Mouse (Mus musculus): ENCODE measurements around the gene Evi2a.

Gene Evi2a

DNA sequence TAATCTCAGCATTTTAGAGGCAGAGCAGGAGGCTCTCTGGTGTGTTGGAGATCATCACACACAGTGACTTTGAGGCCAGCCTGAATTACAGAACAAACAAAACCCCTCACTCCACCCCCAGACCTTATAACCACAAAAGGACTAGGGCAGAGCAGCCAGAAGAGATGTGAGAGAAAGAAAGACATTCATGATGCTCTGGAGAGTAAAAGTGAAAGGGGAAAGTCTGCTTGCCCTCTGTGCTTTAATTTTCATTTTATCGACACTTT, 6.2 kb downstream of the Evi2a start:
- DNase-seq (ENCODE audit: low spot score) = no peak

DNA sequence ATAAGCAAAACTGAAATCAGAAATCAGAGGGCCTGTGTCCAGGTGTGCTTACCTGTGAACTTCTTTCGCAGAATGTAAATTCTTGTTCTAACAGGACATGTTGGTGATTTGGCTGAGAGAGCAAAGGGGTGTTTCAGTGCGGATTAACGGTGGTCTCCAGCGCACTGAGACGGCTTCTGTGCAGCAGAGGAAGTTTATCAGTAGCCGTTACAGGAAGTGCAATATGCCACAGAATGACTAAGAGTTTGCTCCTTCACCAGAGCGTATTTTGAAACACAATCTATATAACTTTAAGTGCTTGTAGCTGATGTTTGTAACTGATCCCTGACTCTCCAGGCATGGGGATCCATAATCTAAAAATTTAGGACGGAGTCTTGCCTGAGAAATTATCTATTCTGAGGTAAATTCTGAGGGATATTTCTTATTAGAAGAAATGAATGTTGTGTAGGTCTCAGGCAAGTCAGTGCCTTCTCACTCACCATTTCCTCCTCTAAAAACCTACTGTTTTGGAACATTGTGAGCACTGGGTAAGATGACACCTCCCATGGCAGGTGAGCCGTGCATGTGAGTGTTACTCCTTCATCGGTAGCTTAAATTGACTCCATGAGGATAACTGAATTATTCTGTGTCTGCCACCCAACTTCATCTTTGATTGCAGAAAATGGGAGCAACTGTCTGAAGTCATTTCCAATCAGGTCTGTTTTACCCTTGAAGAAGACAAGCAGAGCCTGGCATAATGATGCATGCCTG, 6.7 kb downstream of the Evi2a start, which contains the start of gene Evi2b:
TSS of gene Evi2b (minus strand) at position 203 of the 750 bp plus-strand sequence.
- DNase-seq (ENCODE audit: low spot score) = no peak

DNA sequence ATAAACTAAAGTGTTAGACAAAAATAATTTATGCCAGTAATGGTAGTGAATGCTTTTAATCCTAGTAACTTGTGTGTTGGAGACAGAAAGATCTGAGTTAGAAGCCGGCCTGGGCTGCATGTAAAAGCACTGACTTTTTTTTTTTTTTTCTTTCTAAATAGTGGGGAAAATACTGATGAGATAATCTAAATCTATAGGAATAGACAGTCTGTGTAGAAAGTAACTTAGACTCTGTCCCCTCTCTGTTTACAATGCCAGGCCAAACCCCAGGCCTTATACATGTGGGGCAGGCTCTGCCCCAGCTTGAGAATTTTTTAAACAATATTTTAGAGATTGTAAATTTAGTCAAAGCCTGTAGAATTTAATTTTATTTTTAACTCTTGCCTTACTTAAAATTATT, 7.5 kb downstream of the Evi2a start:
- no peak for DNase-seq (ENCODE audit: low spot score)

DNA sequence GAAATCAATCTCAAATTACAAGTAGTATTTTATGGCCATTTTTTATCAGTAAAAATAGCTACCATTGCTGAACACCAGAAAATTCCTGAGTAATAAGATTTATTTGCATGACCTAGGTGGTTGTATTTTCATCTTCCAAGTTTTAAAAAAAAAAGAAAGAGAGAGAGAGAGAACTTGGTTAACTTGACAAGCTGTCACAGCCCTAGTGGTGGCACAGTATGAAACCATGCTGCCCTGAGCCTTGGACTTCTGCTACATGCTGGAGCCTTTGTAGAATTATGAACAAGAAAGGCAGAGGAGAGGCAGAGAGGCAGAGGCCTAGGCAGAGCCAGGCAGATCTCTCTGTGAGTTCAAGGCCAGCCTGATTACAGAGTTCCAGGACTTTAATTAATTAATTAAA, 8.5 kb downstream of the Evi2a start:
- no peak for DNase-seq (ENCODE audit: low spot score)

DNA sequence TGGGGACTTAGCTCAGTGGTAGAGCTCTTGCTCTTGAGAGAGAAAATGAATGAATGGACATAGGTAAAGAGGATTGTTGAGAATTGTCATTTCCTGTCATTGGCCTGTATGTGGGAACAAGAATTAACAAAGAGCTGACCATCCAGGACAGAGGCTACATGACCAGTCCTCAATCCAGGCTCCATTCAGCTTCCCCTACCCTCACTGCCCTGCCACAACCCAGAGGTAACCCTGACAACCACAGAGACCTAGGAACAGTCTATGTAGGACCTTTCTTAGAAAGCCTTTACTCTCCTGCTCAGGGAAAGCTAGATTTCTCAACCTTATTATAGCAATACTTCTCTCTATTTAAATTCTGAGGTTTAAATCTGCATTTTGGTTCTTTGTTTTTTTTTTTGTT, 9.6 kb downstream of the Evi2a start:
- no peak for DNase-seq (ENCODE audit: low spot score)

DNA sequence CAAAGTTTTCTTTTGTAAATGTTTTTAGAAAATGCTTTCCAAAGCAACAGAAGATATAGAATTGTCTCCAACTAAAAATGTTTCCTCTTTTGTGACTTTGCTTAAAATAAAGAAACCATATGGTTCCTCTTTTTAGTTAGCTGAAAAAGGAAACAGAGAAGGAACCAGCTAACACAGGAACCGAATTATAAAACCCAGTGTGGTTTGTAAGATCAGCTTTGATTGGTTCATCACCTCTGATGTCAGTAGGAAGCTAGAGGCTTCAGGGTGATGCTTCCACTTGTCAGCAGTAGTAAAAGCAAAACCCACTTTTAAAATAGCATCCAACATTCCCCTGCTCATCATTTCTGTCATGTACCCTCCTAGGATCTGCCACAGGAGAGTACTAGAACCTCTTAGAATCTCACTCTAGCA, 10.5 kb downstream of the Evi2a start:
- DNase-seq (ENCODE audit: low spot score) = peak; percentile 73

DNA sequence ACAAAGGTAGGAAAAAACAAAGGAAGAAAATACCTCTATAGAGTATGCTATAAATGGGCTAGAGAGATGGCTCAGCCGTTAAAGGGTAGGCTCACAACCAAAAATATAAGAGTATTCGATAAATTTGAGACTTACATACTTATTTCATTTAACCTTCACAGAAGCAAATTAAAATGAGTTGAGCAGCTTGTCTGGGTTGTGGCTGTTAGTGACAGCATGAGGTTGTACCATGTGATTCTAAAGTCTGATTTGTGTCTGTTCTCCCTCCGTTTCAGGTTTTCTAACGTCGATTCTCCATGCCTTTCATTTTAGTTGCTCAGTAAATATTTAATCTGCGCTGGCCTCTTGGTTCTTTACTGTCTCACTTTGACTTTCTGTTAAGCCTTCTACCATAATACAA, 11.1 kb downstream of the Evi2a start:
- no peak for DNase-seq (ENCODE audit: low spot score)

DNA sequence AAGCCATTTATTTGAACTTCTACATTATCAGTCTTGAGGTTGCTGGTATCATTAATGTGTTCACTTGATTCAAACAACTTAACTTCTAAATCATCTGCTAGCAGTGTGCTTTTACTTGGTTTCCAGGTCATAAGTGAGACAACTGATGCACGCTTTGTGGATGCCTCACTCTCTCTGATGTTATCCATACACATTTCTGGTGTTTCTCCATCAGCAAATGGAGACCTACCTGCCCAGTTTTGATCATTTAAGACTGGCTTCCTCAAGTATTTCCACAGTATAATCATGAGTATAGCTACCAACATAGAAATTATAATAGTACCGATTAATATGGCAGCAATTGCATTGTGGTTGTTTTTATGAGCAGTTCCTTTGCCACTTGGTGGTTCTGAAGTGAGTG, 14.6 kb downstream of the Evi2a start:
- no peak for DNase-seq (ENCODE audit: low spot score)

DNA sequence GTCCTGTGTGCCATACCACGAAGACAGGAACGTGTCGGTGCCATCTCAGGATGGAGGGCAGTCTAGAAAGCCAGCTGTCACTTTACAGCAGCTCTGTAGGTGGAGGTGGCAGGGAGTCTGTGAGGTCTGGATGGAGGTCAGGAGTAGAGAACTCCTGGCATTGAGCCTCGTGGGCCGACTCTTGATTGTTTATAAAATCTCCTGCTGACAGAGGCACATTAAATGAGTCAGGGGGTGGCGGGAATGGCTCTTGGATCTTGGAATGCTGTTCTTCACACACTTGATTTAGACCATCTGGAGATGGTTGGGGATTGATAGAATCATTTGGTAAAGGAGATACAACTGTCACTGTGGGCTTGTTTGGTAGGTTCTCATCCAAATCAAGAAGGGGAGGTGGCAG, 15.1 kb downstream of the Evi2a start:
- DNase-seq (ENCODE audit: low spot score) = no peak

DNA sequence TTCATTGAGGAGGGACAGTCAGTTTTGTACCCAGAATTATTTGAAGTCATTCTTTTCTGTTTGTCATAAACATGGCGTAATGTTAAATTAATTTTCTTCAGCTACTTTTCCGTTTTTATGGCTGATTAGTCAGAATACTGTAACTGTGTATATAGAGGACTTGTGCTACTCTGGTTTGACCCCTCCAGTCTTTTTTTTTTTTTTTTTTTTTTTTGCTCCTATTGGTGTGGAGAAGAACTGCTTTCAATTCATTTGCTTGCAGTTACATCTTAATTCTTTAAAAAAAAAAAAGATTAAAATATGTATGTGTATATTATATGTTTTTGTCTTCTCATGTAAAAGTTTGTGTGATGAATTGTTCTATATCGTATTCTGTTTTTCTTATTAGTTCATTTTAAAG, 18.4 kb downstream of the Evi2a start:
- DNase-seq (ENCODE audit: low spot score) = no peak

DNA sequence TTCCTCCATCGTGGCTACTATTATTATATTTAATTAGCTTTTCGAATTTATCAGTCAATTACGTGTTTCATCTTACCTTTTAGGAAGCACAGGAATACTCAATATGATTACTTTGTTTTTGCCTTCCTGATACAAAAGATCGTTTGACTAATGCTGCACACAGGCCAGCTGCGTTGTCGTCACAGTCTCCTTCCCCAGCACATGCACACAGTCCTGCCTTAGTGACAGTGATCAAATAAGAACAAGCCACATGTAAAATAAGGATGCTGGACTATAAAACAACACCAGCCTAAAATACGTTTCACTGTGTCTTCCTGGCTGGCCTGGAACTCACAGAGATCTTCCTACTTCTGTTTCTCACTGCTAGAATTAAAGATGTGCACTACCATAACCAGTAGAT, 25.9 kb downstream of the Evi2a start:
- no peak for DNase-seq (ENCODE audit: low spot score)

DNA sequence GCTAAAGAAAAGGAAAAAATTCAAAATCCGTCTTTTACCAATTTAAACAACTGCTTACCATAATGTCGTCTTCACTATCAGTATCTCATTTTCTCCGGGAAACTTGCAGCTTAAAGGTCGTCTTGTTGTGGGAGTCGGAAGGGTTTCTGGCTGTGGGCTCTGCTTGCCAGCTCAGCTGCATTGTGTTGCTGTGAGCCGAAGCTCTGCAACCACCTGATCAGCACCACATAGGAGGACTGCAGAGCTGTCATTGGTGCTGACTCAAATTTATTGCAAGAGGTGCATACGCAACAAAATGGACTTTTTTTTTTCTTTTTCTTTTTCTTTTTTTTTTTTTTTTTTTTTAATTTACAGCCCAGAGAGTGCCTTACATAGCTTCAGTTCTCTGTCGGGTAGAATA, 26.6 kb downstream of the Evi2a start, which contains the start of gene Omg:
TSS of gene Omg (minus strand) at position 240 of the 400 bp plus-strand sequence.
- peak; percentile 78 for DNase-seq (ENCODE audit: low spot score)

DNA sequence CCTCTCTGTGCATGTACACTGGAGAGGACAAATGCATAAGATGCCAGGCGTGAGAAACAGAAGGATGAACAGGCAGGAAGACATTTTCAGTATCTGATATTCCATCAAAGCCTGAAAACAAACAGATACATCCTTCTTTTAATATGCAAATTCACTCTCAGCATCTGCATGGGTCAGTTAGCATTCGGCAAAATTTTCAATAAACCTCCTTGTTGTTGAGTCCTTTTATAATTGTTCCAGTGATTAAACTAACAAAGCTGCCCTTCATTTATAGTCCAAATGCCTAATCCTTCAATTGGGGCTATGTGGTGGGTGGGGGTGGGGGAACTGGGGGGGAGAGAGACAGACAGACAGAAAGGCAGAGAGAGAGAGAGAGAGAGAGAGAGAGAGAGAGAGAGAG, 27.5 kb downstream of the Evi2a start:
- DNase-seq (ENCODE audit: low spot score) = no peak

DNA sequence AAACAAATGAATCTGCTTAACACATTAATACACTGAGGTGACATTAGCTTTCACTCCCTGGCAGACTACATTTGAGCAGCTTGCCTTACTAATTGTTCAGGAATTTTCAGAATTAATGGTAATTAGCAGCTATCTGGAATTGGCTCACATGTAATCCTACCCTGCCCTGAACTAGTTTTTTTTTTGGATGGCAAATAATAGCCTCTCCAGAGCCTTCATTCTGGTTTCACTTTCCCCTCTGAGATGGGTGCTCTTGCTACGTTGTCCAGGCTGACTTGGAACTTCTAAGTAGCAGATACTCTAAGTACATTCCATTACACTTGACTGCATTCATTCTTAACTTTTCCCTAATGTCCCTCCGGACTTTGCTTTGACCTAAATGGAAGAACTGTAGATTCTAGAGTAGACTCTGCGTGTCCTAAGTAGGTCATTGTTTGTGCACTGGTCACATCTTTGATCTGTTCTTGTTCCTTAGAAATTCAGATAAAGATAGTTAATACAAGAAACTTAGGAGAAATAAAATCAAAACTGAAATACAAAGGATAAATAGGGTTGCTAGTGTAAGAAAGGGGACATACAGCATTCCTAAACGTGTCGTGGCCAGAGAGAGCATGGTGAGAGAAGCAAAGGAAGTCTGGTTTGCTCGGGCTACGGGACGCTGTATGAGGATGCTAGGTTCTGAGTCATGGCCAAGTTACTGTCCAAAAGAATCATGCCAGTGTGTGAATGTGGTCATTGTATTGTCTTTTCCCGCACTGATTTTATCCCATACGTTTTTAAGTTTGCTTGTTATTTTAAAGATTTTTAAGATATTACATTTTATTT, 35.2 kb downstream of the Evi2a start:
- DNase-seq (ENCODE audit: low spot score) = no peak

DNA sequence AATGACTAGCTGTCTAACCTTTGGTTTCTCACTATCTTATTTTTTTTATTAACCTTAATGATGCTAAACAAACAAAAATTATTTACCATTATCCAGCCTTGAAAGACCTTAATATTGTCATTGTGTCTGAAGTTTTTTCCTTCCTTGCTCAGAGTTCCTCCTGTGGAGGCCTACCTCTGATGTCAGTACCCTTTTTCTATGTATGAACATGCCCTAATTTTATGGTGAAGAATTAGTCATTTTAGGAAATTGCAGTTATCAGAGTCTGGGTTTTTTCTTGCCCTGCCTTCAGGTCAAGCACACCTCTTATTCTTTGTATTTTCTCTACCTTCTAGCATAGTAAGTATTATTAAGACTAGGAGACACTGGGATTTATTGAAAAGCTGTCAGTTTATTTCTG, 45.7 kb downstream of the Evi2a start:
- DNase-seq (ENCODE audit: low spot score) = no peak

DNA sequence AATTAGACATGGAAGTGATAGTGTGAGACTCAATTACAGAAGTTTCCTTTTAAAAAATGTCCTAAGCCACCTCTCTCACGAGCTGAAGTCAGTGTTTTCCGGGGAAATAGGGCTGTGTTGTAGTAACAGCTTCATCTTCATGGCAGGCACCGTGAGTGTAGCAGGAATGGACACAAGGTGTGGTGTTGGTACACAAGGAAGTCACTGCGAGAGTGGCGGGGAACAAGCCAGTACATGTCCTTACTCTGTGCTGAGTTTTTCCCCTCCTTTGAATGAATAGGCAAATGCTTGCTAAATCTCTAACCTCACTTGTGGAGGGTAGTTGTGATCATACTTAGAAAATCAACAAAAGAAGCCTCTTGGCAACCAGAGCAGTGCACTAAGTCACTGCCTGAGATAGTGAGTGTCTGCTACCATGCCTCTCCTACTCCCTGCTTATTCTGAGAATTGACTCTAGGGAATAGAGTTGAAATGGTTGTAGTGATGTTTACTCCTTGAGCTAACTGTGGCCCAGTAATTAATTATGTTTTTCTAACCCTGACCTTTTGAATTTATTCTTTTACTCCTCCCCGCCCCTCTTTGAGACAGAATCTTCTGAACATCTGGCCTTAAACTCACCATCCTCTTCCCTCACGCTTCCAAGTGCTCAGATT, 46.4 kb downstream of the Evi2a start:
- no peak for DNase-seq (ENCODE audit: low spot score)

DNA sequence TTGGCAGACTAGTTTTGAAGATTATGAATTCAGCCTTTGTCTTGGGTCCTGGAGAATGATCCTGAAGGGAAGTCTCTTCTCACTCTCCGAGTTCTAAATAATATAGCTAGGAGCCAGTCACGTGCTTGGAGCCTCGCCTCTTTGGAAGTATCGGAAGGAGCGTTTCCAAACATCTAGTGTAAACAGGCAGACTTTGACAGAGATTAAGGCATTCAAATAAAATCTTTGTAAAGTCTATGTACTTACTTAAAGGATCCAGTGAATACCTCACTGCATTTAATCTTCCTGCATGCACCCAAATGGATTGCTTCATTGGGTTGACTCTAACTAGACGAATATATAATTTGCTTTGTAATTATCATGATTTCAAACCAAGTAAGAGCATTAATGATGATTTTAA, 47.0 kb downstream of the Evi2a start:
- DNase-seq (ENCODE audit: low spot score) = no peak
